27 mouse cellular contexts compared by ENCODE assay signal in genomic region chr8:90881181-90881580, GRCm38 (mm10). TPM values are rescaled to one million over a fixed set of nuclear protein-coding genes. Genes with fewer than 3 reads are reported as not detected.
DNase-seq lines count a peak whose midpoint lies in the region; ATAC-seq and TF ChIP-seq lines count a peak whose summit lies in the region.
"Had no signal": no experiment of that assay in that cellular context is flagged by ENCODE, and none has a peak within 500 bp of the region (broad histone marks: within the 10 kb centered on the region; RNA-seq: fewer than 3 reads in every experiment).

No protein-coding gene starts in this region.

- intact Hi-C loops in heart, postnatal 25 days (cut with DNase I), result no loop called here

- 71% methylated on average over 5 of the region's 5 CpGs for whole genome bisulfite sequencing in liver, embryonic 11.5 days

- no peak for TF ChIP-seq CTCF in E14TG2a.4 (conservative IDR thresholded peaks at IDR 0.05; ENCODE audit: low read length)

- H3K4me2 ChIP-seq in liver, embryonic 11.5 days, result no peak overlapping the region
- H3K4me2 ChIP-seq: embryonic facial prominence, embryonic 15.5 days; heart, embryonic 15.5 days; kidney, embryonic 15.5 days; lung, embryonic 14.5 days; neural tube, embryonic 15.5 days had no signal

- peak overlapping the region; percentile 43; the same call in 1 of the 2 replicates for H3K4me3 ChIP-seq in E14TG2a.4 (replicated peaks; ENCODE audit: low read length)
- no peak overlapping the region for H3K4me3 ChIP-seq in liver, embryonic 11.5 days (ENCODE audit: low read depth, low read length)
- H3K4me3 ChIP-seq: embryonic facial prominence, embryonic 15.5 days; heart, embryonic 15.5 days; hindbrain, embryonic 10.5 days; kidney, embryonic 15.5 days; limb, embryonic 10.5 days; midbrain, embryonic 10.5 days; myocyte; neural tube, embryonic 15.5 days had no signal

- H3K9me3 ChIP-seq in E14TG2a.4 (ENCODE audit: low read length), result no peaks in the 10 kb centered on the region
- no peaks in the 10 kb centered on the region for H3K9me3 ChIP-seq in liver, embryonic 11.5 days (ENCODE audit: control insufficient read depth, low read length)
- H3K9me3 ChIP-seq: embryonic facial prominence, embryonic 15.5 days; heart, embryonic 15.5 days; hindbrain, embryonic 10.5 days; kidney, embryonic 15.5 days; limb, embryonic 10.5 days; midbrain, embryonic 10.5 days; neural tube, embryonic 15.5 days had no signal

- ATAC-seq in liver, embryonic 11.5 days (replicated peaks; ENCODE audit: low FRiP score), result 0 out of 2 replicates have a peak, but pooled peaks have one; percentile 44
- ATAC-seq: forebrain, embryonic 16.5 days; hindbrain, embryonic 16.5 days; intestine, postnatal 0 days; midbrain, embryonic 16.5 days had no signal

- no peak overlapping the region for H3K27ac ChIP-seq in liver, embryonic 11.5 days (ENCODE audit: low read depth, low read length)
- H3K27ac ChIP-seq: embryonic facial prominence, embryonic 15.5 days; heart, embryonic 15.5 days; hindbrain, embryonic 10.5 days; kidney, embryonic 15.5 days; limb, embryonic 10.5 days; neural tube, embryonic 15.5 days had no signal

- H3K9ac ChIP-seq in liver, embryonic 11.5 days (ENCODE audit: low read depth, low read length), result no peak overlapping the region
- H3K9ac ChIP-seq: embryonic facial prominence, embryonic 15.5 days; heart, embryonic 15.5 days; kidney, embryonic 15.5 days; lung, embryonic 14.5 days; neural tube, embryonic 15.5 days had no signal

- no peaks in the 10 kb centered on the region for H3K36me3 ChIP-seq in E14TG2a.4 (ENCODE audit: insufficient read depth, low read length)
- no peaks in the 10 kb centered on the region for H3K36me3 ChIP-seq in liver, embryonic 11.5 days (ENCODE audit: control insufficient read depth, insufficient read depth, low read length)
- H3K36me3 ChIP-seq: embryonic facial prominence, embryonic 15.5 days; heart, embryonic 15.5 days; hindbrain, embryonic 10.5 days; kidney, embryonic 15.5 days; limb, embryonic 10.5 days; midbrain, embryonic 10.5 days; neural tube, embryonic 15.5 days had no signal

- DNase-seq in WW6 (ENCODE audit: low read depth, low spot score), result peak; percentile 36
- no peak for DNase-seq in liver, embryonic 11.5 days (ENCODE audit: low spot score)
- peak; percentile 32 for DNase-seq in naive thymus-derived CD4-positive, alpha-beta T cell, adult 2 months (ENCODE audit: low read depth)
- no peak for DNase-seq in retina, postnatal 1 day
- no peak for DNase-seq in gastrocnemius, adult 8-10 months (ENCODE audit: low spot score in 2 of 2)
- no peak for DNase-seq in heart, postnatal 25 days (ENCODE audit: low spot score)
- no peak for DNase-seq in layer of hippocampus, adult 8-10 months (ENCODE audit: low spot score in 2 of 2)
- DNase-seq: adrenal gland, postnatal 36 days; cerebellum, adult 11 months; cerebellum, adult 9-11 months; gastrocnemius, postnatal 25 days; heart, adult 18-20 months; lung, embryonic 14.5 days; lung, postnatal 4 days had no signal

- H3K27me3 ChIP-seq in E14TG2a.4 (ENCODE audit: insufficient read depth, low read length), result no peaks in the 10 kb centered on the region
- H3K27me3 ChIP-seq in liver, embryonic 11.5 days (replicated peaks; ENCODE audit: control insufficient read depth, insufficient read depth, low read length), result no peaks in the 10 kb centered on the region; the same call in 1 of the 2 replicates
- H3K27me3 ChIP-seq: embryonic facial prominence, embryonic 15.5 days; heart, embryonic 15.5 days; kidney, embryonic 15.5 days; neural tube, embryonic 15.5 days had no signal

- peaks cover 79% of the 10 kb centered on the region for H3K4me1 ChIP-seq in E14TG2a.4 (replicated peaks; ENCODE audit: low read depth, low read length)
- H3K4me1 ChIP-seq in liver, embryonic 11.5 days (replicated peaks; ENCODE audit: control insufficient read depth, insufficient read depth, low read length), result peaks cover 15% of the 10 kb centered on the region

RNA-seq across cellular contexts. Expression of gene Chd9, which starts 53.0 kb away (rescaled TPM):
- polyA plus RNA-seq in liver, embryonic 11.5 days (2014; fragmentation: Nextera tagmentation; extraction: Ambion mirVana), result 22.0 and 25.3 TPM in 2 replicates
- total RNA-seq in gastrocnemius, adult 8-10 months (2022), result 10 to 100 TPM; 23.6 to 35.7 (median 27.6) TPM
- total RNA-seq in heart, postnatal 25 days (2021), result 10 to 100 TPM; 52.7 to 53.4 TPM
- 100 to 1,000 TPM; 240 to 270 (median 254) TPM for total RNA-seq in layer of hippocampus, adult 8-10 months (2022)

Comparison
In these comparisons a context has a peak if more than half of its experiments do, and no peak if none do; other contexts are left out.
1. DNase-seq: peak in WW6 (single experiment) and naive thymus-derived CD4-positive, alpha-beta T cell, adult 2 months (single experiment); none in liver, embryonic 11.5 days (single experiment), retina, postnatal 1 day (single experiment), gastrocnemius, adult 8-10 months (0 of 2), heart, postnatal 25 days (single experiment) and layer of hippocampus, adult 8-10 months (0 of 2).
2. RNA of gene Chd9, which starts 53.0 kb away (total RNA-seq): 240 to 270 TPM in layer of hippocampus, adult 8-10 months; 52.7 to 53.4 TPM in heart, postnatal 25 days and 23.6 to 35.7 TPM in gastrocnemius, adult 8-10 months; every median in the first group is over 4 times any median in the second.